Mouse (Mus musculus) forebrain, postnatal 0 days (tissue): ENCODE data around the gene Hes6. TPM values are rescaled to one million over a fixed set of nuclear protein-coding genes. Genes with fewer than 3 reads are reported as not detected.

Experiments
- ATAC-seq: fragments of 200-750 bp; cut with Nextera tagmentation; 2 replicates; pipeline ENCODE4 v1.8.0; 2017; ENCODE audit warnings: mild to moderate bottlenecking, moderate library complexity
- DNase-seq: peaks from one replicate; pipeline ENCODE4 v3.0.0-alpha.2; 2015
- H3K27ac ChIP-seq: fragments of 300-500 bp; sonication (generic); 2 replicates; pipeline ENCODE4 v1.5.1; 2014; ENCODE audit warnings: low read depth, mild to moderate bottlenecking, antibody characterized with exemption, low read length, moderate library complexity, mixed read lengths
- H3K27me3 ChIP-seq: fragments of 300-500 bp; sonication (generic); 2 replicates; pipeline ENCODE4 v1.6.1; 2014; ENCODE audit warnings: mild to moderate bottlenecking, low read length, mixed read lengths; ENCODE audit not compliant: insufficient read depth
- H3K36me3 ChIP-seq: fragments of 300-500 bp; sonication (generic); 2 replicates; pipeline ENCODE4 v1.6.1; 2014; ENCODE audit warnings: mild to moderate bottlenecking, moderate library complexity; ENCODE audit not compliant: insufficient read depth
- H3K4me1 ChIP-seq: fragments of 300-500 bp; sonication (generic); 2 replicates; pipeline ENCODE4 v1.6.1; 2014; ENCODE audit warnings: antibody characterized with exemption; ENCODE audit not compliant: insufficient read depth
- H3K4me2 ChIP-seq: fragments of 300-500 bp; sonication (generic); 2 replicates; pipeline ENCODE4 v1.6.1; 2014; ENCODE audit warnings: low read depth, mild to moderate bottlenecking, moderate library complexity
- H3K4me3 ChIP-seq: fragments of 300-500 bp; sonication (generic); 2 replicates; pipeline ENCODE4 v1.5.1; 2014; ENCODE audit warnings: low read depth, low read length, mixed read lengths
- H3K9ac ChIP-seq: fragments of 300-500 bp; sonication (generic); 2 replicates; pipeline ENCODE4 v1.6.1; 2014; ENCODE audit warnings: mild to moderate bottlenecking
- H3K9me3 ChIP-seq: fragments of 300-500 bp; sonication (generic); 2 replicates; pipeline ENCODE4 v1.6.1; 2016; ENCODE audit warnings: low read length
- CTCF ChIP-seq: sonication (generic); IDR thresholded peaks from 2 replicates; pipeline ENCODE4 v1.5.1; 2016; ENCODE audit warnings: antibody characterized with exemption, control low read depth, low read depth
- WGBS: fragments of 180-500 bp; shearing (Covaris S2); extraction: QIAGEN DNeasy Blood & Tissue Kit; methylation state at CpG from one replicate; pipeline ENCODE4 v1.1.7; 2014; 5-methylcytosine and 5-hydroxymethylcytosine counted together
- polyA plus RNA-seq: library from polyadenylated mRNA; unstranded; fragments of >200 nt; fragmentation: Nextera tagmentation; extraction: Ambion mirVana; gene quantifications from 2 replicates; pipeline ENCODE4 v1.2.1, GENCODE M21; 2015
- total RNA-seq: library from RNA; depleted of rRNA; stranded (reverse); fragments of >200 nt; gene quantifications from 2 replicates; pipeline ENCODE4 v1.2.3, GENCODE M21; 2014

Gene Hes6
- total and polyA plus RNA-seq, 2 experiments from 2014 or later, result 133 to 154 TPM

GRCm38 (mm10) chr1:91451547-91452084, 37.8 kb upstream of the Hes6 start:
- Histone ChIP-seq H3K4me3 (no peak overlapping the region), H3K36me3 (peaks cover 34% of the 10 kb centered on the region), H3K4me1 (peaks cover 14% of the 10 kb centered on the region), H3K27ac (no peak overlapping the region), H3K9me3 (no peaks in the 10 kb centered on the region), H3K9ac (no peak overlapping the region), H3K4me2 (no peak overlapping the region), H3K27me3 (no peaks in the 10 kb centered on the region)
- no peak for DNase-seq
- TF ChIP-seq CTCF, result no peak
- WGBS, result 81% methylated on average over 5 of the region's 5 CpGs
- ATAC-seq, result no peak

GRCm38 (mm10) chr1:91450851-91451250, 37.0 kb upstream of the Hes6 start:
- no peaks in the 10 kb centered on the region for H3K27me3 ChIP-seq
- peaks cover 7% of the 10 kb centered on the region for H3K4me1 ChIP-seq
- no peak overlapping the region for H3K27ac ChIP-seq
- peaks cover 39% of the 10 kb centered on the region for H3K36me3 ChIP-seq
- no peak for ATAC-seq
- H3K4me2 ChIP-seq, result no peak overlapping the region
- no peak for TF ChIP-seq CTCF
- H3K9ac ChIP-seq, result no peak overlapping the region
- no peak overlapping the region for H3K4me3 ChIP-seq
- WGBS, result 90% methylated on average over 5 of the region's 5 CpGs
- H3K9me3 ChIP-seq, result no peaks in the 10 kb centered on the region
- no peak for DNase-seq

GRCm38 (mm10) chr1:91448688-91449087, 34.9 kb upstream of the Hes6 start:
- Histone ChIP-seq H3K27me3 (no peaks in the 10 kb centered on the region), H3K9me3 (no peaks in the 10 kb centered on the region), H3K4me3 (no peak overlapping the region), H3K27ac (no peak overlapping the region), H3K9ac (no peak overlapping the region), H3K4me2 (no peak overlapping the region), H3K4me1 (no peaks in the 10 kb centered on the region), H3K36me3 (peaks cover 59% of the 10 kb centered on the region)
- ATAC-seq (no peak), DNase-seq (no peak)
- 95% methylated on average over 10 of the region's 10 CpGs for WGBS
- TF ChIP-seq CTCF, result no peak

GRCm38 (mm10) chr1:91446511-91446910, 32.7 kb upstream of the Hes6 start:
- Histone ChIP-seq H3K9me3 (no peaks in the 10 kb centered on the region), H3K4me1 (no peaks in the 10 kb centered on the region), H3K27ac (no peak overlapping the region), H3K4me2 (no peak overlapping the region), H3K9ac (no peak overlapping the region), H3K27me3 (no peaks in the 10 kb centered on the region), H3K36me3 (peaks cover 65% of the 10 kb centered on the region), H3K4me3 (no peak overlapping the region)
- no peak for DNase-seq
- WGBS, result 97% methylated on average over 4 of the region's 4 CpGs
- ATAC-seq, result no peak
- TF ChIP-seq CTCF, result no peak

- H3K9ac ChIP-seq, result no peak overlapping the region
- DNase-seq (no peak), ATAC-seq (no peak)
- no peaks in the 10 kb centered on the region for H3K9me3 ChIP-seq
- no peaks in the 10 kb centered on the region for H3K27me3 ChIP-seq
- no peak overlapping the region for H3K4me2 ChIP-seq
- peaks cover 66% of the 10 kb centered on the region for H3K36me3 ChIP-seq
- H3K27ac ChIP-seq, result no peak overlapping the region
- no peaks in the 10 kb centered on the region for H3K4me1 ChIP-seq
- H3K4me3 ChIP-seq, result no peak overlapping the region
- WGBS, result 77% methylated on average over 8 of the region's 8 CpGs
- no peak for TF ChIP-seq CTCF
Observed at GRCm38 (mm10) chr1:91446060-91446459, 32.2 kb upstream of the Hes6 start.

GRCm38 (mm10) chr1:91444841-91445830, 31.3 kb upstream of the Hes6 start:
- H3K4me3 ChIP-seq, result no peak overlapping the region
- H3K27ac ChIP-seq, result no peak overlapping the region
- no peaks in the 10 kb centered on the region for H3K27me3 ChIP-seq
- DNase-seq (no peak), ATAC-seq (no peak)
- TF ChIP-seq CTCF, result no peak
- no peak overlapping the region for H3K4me2 ChIP-seq
- H3K9ac ChIP-seq, result no peak overlapping the region
- H3K9me3 ChIP-seq, result no peaks in the 10 kb centered on the region
- peaks cover 71% of the 10 kb centered on the region for H3K36me3 ChIP-seq
- no peaks in the 10 kb centered on the region for H3K4me1 ChIP-seq
- WGBS, result 90% methylated on average over 17 of the region's 17 CpGs

- DNase-seq (no peak), ATAC-seq (no peak)
- Histone ChIP-seq H3K4me3 (no peak overlapping the region), H3K36me3 (peaks cover 68% of the 10 kb centered on the region), H3K4me1 (no peaks in the 10 kb centered on the region), H3K9ac (no peak overlapping the region), H3K27me3 (no peaks in the 10 kb centered on the region), H3K27ac (no peak overlapping the region), H3K4me2 (no peak overlapping the region), H3K9me3 (no peaks in the 10 kb centered on the region)
- TF ChIP-seq CTCF, result no peak
- WGBS, result 73% methylated on average over 6 of the region's 7 CpGs
Observed at GRCm38 (mm10) chr1:91442350-91442990, 28.6 kb upstream of the Hes6 start.
